ENCODE assay signal across 15 mouse cellular contexts in genomic region chr7:34339164-34339489, GRCm38 (mm10). TPM values are rescaled to one million over a fixed set of nuclear protein-coding genes. Genes with fewer than 3 reads are reported as not detected.
DNase-seq lines count a peak whose midpoint lies in the region; ATAC-seq and TF ChIP-seq lines count a peak whose summit lies in the region.
"Had no signal": no experiment of that assay in that cellular context is flagged by ENCODE, and none has a peak within 500 bp of the region (broad histone marks: within the 10 kb centered on the region; RNA-seq: fewer than 3 reads in every experiment).

No protein-coding gene starts in this region.

- TF ChIP-seq CTCF in liver, postnatal 0 days (IDR thresholded peaks at IDR 0.05; ENCODE audit: low read depth) = no peak

- TF ChIP-seq EP300 in liver, postnatal 0 days (IDR thresholded peaks at IDR 0.05; ENCODE audit: low read depth) = no peak

- H3K9me3 ChIP-seq in heart, embryonic 11.5 days (replicated peaks; ENCODE audit: control insufficient read depth, low read length) = no peaks in the 10 kb centered on the region
- H3K9me3 ChIP-seq in megakaryocyte, embryonic 14.5 days = peaks cover 9% of the 10 kb centered on the region
- H3K9me3 ChIP-seq in embryonic facial prominence, embryonic 14.5 days (ENCODE audit: control insufficient read depth, low read length) = no peaks in the 10 kb centered on the region
- no peaks in the 10 kb centered on the region for H3K9me3 ChIP-seq in liver, postnatal 0 days (ENCODE audit: low read length)
- H3K9me3 ChIP-seq: hindbrain, embryonic 12.5 days; liver, embryonic 15.5 days had no signal

- H3K4me2 ChIP-seq in heart, embryonic 11.5 days = peak overlapping the region; percentile 27; the same call in 1 of the 2 replicates
- no peak overlapping the region for H3K4me2 ChIP-seq in embryonic facial prominence, embryonic 14.5 days (ENCODE audit: low read depth, low read length)
- H3K4me2 ChIP-seq in liver, postnatal 0 days (ENCODE audit: low read depth, low read length) = no peak overlapping the region
- H3K4me2 ChIP-seq: hindbrain, embryonic 12.5 days; liver, embryonic 15.5 days had no signal

- DNase-seq in heart, adult 8-10 months (ENCODE audit: low spot score) = no peak
- DNase-seq in embryonic facial prominence, embryonic 14.5 days (ENCODE audit: low spot score) = peak; percentile 42
- no peak for DNase-seq in frontal cortex, adult 2 months (ENCODE audit: extremely low spot score in 1 of 2, low spot score in 1 of 2)
- DNase-seq in liver, postnatal 0 days = no peak
- DNase-seq: cerebellum, adult 9-11 months; gastrocnemius, postnatal 10 days; kidney, adult 2 months had no signal

- H3K36me3 ChIP-seq in heart, embryonic 11.5 days (ENCODE audit: control insufficient read depth, insufficient read depth, low read length) = peaks cover 21% of the 10 kb centered on the region
- H3K36me3 ChIP-seq in megakaryocyte, embryonic 14.5 days (replicated peaks; ENCODE audit: low read length) = peaks cover 68% of the 10 kb centered on the region
- peaks cover 38% of the 10 kb centered on the region for H3K36me3 ChIP-seq in embryonic facial prominence, embryonic 14.5 days (ENCODE audit: control insufficient read depth, insufficient read depth, low read length)
- H3K36me3 ChIP-seq in liver, postnatal 0 days (replicated peaks; ENCODE audit: insufficient read depth, low read length) = peaks cover 36% of the 10 kb centered on the region

- H3K27me3 ChIP-seq in heart, embryonic 11.5 days (ENCODE audit: control insufficient read depth, insufficient read depth, low read length) = no peaks in the 10 kb centered on the region
- H3K27me3 ChIP-seq in megakaryocyte, embryonic 14.5 days (replicated peaks) = no peaks in the 10 kb centered on the region
- H3K27me3 ChIP-seq in embryonic facial prominence, embryonic 14.5 days (replicated peaks; ENCODE audit: control insufficient read depth, insufficient read depth, low read length) = no peaks in the 10 kb centered on the region
- H3K27me3 ChIP-seq in liver, postnatal 0 days (ENCODE audit: insufficient read depth, low read length) = no peaks in the 10 kb centered on the region
- H3K27me3 ChIP-seq: hindbrain, embryonic 12.5 days; liver, embryonic 15.5 days had no signal

- ATAC-seq in heart, embryonic 11.5 days (replicated peaks; ENCODE audit: insufficient number of reproducible peaks, low FRiP score, low TSS enrichment) = peak; percentile 12; the same call in 1 of the 2 replicates
- ATAC-seq in megakaryocyte, adult 5-6 weeks (ENCODE audit: poor library complexity, severe bottlenecking) = no peak
- peak; percentile 26; the same call in 1 of the 2 replicates for ATAC-seq in embryonic facial prominence, embryonic 14.5 days (ENCODE audit: low read depth)
- 0 out of 2 replicates have a peak, but pooled peaks have one; percentile 15 for ATAC-seq in neutrophil, adult 5-6 weeks (ENCODE audit: extremely low read depth, insufficient number of reproducible peaks, low FRiP score, poor library complexity, severe bottlenecking)
- no peak for ATAC-seq in liver, postnatal 0 days
- ATAC-seq: CD4-positive, CD25-positive, alpha-beta regulatory T cell, adult 4 months had no signal

- H3K9ac ChIP-seq in heart, embryonic 11.5 days (ENCODE audit: low read depth, low read length) = no peak overlapping the region
- no peak overlapping the region for H3K9ac ChIP-seq in embryonic facial prominence, embryonic 14.5 days (ENCODE audit: low read depth, low read length)
- no peak overlapping the region for H3K9ac ChIP-seq in liver, postnatal 0 days (replicated peaks)
- H3K9ac ChIP-seq: hindbrain, embryonic 12.5 days; liver, embryonic 15.5 days had no signal

- peak overlapping the region; percentile 65 for H3K27ac ChIP-seq in heart, embryonic 11.5 days (ENCODE audit: low read depth, low read length)
- H3K27ac ChIP-seq in embryonic facial prominence, embryonic 14.5 days (replicated peaks; ENCODE audit: low read depth, low read length) = no peak overlapping the region
- H3K27ac ChIP-seq in liver, postnatal 0 days (ENCODE audit: low read depth) = no peak overlapping the region
- H3K27ac ChIP-seq: liver, embryonic 15.5 days; macrophage had no signal

- no peak overlapping the region for H3K4me3 ChIP-seq in heart, embryonic 11.5 days (ENCODE audit: low read depth, low read length)
- peak overlapping the region; percentile 4 for H3K4me3 ChIP-seq in megakaryocyte, embryonic 14.5 days (replicated peaks)
- H3K4me3 ChIP-seq in embryonic facial prominence, embryonic 14.5 days (ENCODE audit: low read depth, low read length) = no peak overlapping the region
- H3K4me3 ChIP-seq in liver, postnatal 0 days (ENCODE audit: low read depth, low read length) = no peak overlapping the region
- H3K4me3 ChIP-seq: hindbrain, embryonic 12.5 days; liver, embryonic 15.5 days had no signal

- peaks cover 20% of the 10 kb centered on the region for H3K4me1 ChIP-seq in heart, embryonic 11.5 days (ENCODE audit: control insufficient read depth, insufficient read depth, low read length)
- H3K4me1 ChIP-seq in megakaryocyte, embryonic 14.5 days = peaks cover 51% of the 10 kb centered on the region
- H3K4me1 ChIP-seq in embryonic facial prominence, embryonic 14.5 days (ENCODE audit: control insufficient read depth, insufficient read depth, low read length) = no peaks in the 10 kb centered on the region; the same call in 1 of the 2 replicates
- H3K4me1 ChIP-seq in liver, postnatal 0 days (ENCODE audit: insufficient read depth) = no peaks in the 10 kb centered on the region
- H3K4me1 ChIP-seq: hindbrain, embryonic 12.5 days; liver, embryonic 15.5 days had no signal

- 64% methylated on average over 5 of the region's 5 CpGs for WGBS in heart, embryonic 11.5 days (ENCODE audit: insufficient replicate concordance)
- WGBS in embryonic facial prominence, embryonic 14.5 days = 56% methylated on average over 5 of the region's 5 CpGs
- 69% methylated on average over 5 of the region's 5 CpGs for WGBS in liver, postnatal 0 days (ENCODE audit: insufficient replicate concordance)

RNA-seq across cellular contexts. Expression of gene 4931406P16Rik, which starts 25.8 kb away (rescaled TPM):
- 46.2 and 56.2 TPM in 2 replicates for polyA plus RNA-seq in heart, embryonic 11.5 days (2014; fragmentation: Nextera tagmentation; extraction: Ambion mirVana)
- 10 to 100 TPM; 38.7 to 43.4 (median 41.0) TPM for total RNA-seq in heart, adult 8-10 months (2022)
- 3.4 and 6.2 TPM in 2 replicates for polyA plus RNA-seq in megakaryocyte, embryonic 14.5 days (2012; ENCODE audit: insufficient read depth, low replicate concordance)
- 18.6 and 23.2 TPM in 2 replicates for total RNA-seq in megakaryocyte, adult 5-6 weeks (2015)
- 19.4 and 23.7 TPM in 2 replicates for total RNA-seq in megakaryocyte, adult 5-6 weeks (2017)
- polyA plus RNA-seq in embryonic facial prominence, embryonic 14.5 days (2014; fragmentation: Nextera tagmentation; extraction: Ambion mirVana) = 36.1 and 40.3 TPM in 2 replicates
- total RNA-seq in neutrophil, adult 5-6 weeks (2017) = 33.6 and 36.8 TPM in 2 replicates
- polyA plus RNA-seq in frontal cortex, adult 2 months (2012; rRNA removed) = 26.9 and 32.3 TPM in 2 replicates
- 9.3 and 10.3 TPM in 2 replicates for polyA plus RNA-seq in liver, postnatal 0 days (2015; fragmentation: Nextera tagmentation; extraction: Ambion mirVana)

RNA-seq across cellular contexts. Expression of gene Lsm14a, which starts 54.0 kb away (rescaled TPM):
- polyA plus RNA-seq in heart, embryonic 11.5 days (2014; fragmentation: Nextera tagmentation; extraction: Ambion mirVana) = 41.7 and 46.4 TPM in 2 replicates
- total RNA-seq in heart, adult 8-10 months (2022) = 10 to 100 TPM; 82.0 to 92.4 (median 85.0) TPM
- 3.0 and 16.9 TPM in 2 replicates for polyA plus RNA-seq in megakaryocyte, embryonic 14.5 days (2012; ENCODE audit: insufficient read depth, low replicate concordance)
- total RNA-seq in megakaryocyte, adult 5-6 weeks (2015) = 118 and 135 TPM in 2 replicates
- total RNA-seq in megakaryocyte, adult 5-6 weeks (2017) = 85.4 and 90.6 TPM in 2 replicates
- polyA plus RNA-seq in embryonic facial prominence, embryonic 14.5 days (2014; fragmentation: Nextera tagmentation; extraction: Ambion mirVana) = 62.7 and 63.4 TPM in 2 replicates
- total RNA-seq in neutrophil, adult 5-6 weeks (2017) = 117 and 118 TPM in 2 replicates
- polyA plus RNA-seq in frontal cortex, adult 2 months (2012; rRNA removed) = 49.2 and 49.5 TPM in 2 replicates
- 30.3 and 31.2 TPM in 2 replicates for polyA plus RNA-seq in liver, postnatal 0 days (2015; fragmentation: Nextera tagmentation; extraction: Ambion mirVana)

Comparison
In these comparisons a context has a peak if more than half of its experiments do, and no peak if none do; other contexts are left out.
1. ATAC-seq: peak in heart, embryonic 11.5 days (single experiment), embryonic facial prominence, embryonic 14.5 days (single experiment) and neutrophil, adult 5-6 weeks (single experiment); none in megakaryocyte, adult 5-6 weeks (single experiment) and liver, postnatal 0 days (single experiment).